Mouse (Mus musculus) C2C12 (cell line): Measurements from ENCODE around the gene Rhou.

ENCODE experiments used
- MAX ChIP-seq: IDR thresholded peaks from one replicate; pipeline ENCODE4 v1.6.1; 2011; ENCODE audit warnings: mild to moderate bottlenecking, control low read depth
- MYOG ChIP-seq: IDR thresholded peaks from one replicate; pipeline ENCODE4 v1.6.1; 2011; ENCODE audit not compliant: control insufficient read depth, insufficient read length; ENCODE audit errors: extremely low read depth

- TF ChIP-seq MYOG (no peak), MAX (no peak)
These were observed 24.6 kb upstream of the Rhou start for GRCm38 (mm10) chr8:123628968-123629755.
